Mouse (Mus musculus) frontal cortex, adult (tissue): Measurements from ENCODE around the gene Tmco4.
A peak's percentile ranks its signal among the peaks of the same experiment; 100 is the strongest.
"Not testable (repeated sequence)": the region's sequence is repeated elsewhere in the genome, so short reads cannot be mapped to it uniquely, and the experiment has no call there.

Source experiments
- ATAC-seq: cut with Nextera tagmentation; 2 replicates; pipeline ENCODE4 v1.9.2; 2017; ENCODE audit warnings: mild to moderate bottlenecking, moderate library complexity, mixed read lengths; ENCODE audit not compliant: low TSS enrichment

The Tmco4 gene

DNA sequence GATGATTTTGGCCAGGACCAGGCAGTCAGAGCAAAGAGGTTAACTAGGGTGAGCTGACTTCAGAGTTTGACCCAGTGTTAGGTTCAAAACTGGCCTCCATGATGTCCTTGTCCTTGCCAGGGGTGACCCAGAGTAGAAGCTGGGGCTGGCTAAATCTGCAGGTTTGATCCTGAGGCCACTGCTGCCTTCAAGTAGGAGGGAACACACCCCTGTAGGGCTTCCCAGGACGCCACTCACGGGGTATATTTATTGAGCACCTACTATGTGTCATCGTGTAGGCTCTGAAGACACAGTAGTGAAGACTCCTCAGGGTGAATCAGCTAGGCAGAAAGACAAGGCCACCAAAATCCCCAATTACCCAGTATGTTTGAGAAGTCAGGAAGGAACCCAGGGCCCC, 1.0 kb downstream of the Tmco4 start:
- ATAC-seq, result no peak

DNA sequence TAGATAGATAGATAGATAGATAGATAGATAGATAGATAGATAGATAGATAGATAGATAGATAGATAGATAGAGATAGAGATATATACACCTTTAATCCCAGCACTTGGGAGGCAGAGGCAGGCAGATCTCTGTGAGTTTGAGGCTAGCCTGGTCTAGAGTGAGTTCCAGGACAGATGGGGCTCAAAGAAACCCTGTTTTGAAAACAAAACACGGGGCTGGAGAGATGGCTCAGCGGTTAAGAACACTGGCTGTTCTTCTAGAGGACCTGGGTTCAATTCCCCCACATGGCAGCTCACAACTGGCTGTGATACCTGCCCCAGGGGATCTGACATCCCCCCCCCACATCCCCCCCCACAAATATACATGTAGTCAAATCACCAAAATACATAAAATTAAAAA, 1.9 kb downstream of the Tmco4 start:
- ATAC-seq, result not testable (repeated sequence)

DNA sequence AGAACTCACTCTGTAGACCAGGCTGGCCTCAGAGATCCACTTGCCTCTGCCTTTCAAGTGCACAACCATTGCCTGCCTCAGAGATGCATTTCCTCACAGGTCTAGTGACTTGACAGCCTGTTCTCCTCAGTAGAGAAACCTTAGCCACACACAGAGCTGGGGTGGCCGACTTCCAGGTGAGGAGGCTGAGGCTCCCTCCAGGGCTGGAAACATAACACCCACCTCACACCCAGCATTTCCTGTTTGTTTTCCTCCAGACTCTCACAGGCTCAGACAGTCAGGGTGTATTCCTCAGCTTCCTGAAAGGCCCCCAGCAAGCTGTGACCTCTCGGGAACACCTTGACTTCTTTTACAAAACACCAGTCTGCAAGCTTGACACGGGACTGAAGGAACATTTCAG, 2.5 kb downstream of the Tmco4 start:
- ATAC-seq, result no peak

DNA sequence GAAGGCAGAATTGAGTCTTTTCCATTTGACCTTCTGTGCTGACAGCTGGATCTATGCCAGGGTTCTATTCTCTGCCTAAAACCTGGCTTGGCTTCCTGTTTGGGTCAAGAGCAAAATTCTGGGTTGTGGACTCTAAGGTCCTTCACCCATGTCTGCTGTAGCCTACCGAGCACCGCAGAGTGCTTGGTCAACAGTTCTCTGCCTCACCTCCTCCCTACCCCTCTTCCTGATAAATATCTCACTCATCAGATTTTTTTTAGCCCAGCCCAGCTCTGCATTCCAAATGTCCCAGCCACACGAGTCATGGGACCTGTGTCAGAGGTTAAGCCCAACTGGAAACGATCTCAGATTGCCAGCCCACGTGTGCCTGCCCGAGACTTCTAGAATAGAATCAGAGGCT, 3.4 kb downstream of the Tmco4 start:
- no peak for ATAC-seq

DNA sequence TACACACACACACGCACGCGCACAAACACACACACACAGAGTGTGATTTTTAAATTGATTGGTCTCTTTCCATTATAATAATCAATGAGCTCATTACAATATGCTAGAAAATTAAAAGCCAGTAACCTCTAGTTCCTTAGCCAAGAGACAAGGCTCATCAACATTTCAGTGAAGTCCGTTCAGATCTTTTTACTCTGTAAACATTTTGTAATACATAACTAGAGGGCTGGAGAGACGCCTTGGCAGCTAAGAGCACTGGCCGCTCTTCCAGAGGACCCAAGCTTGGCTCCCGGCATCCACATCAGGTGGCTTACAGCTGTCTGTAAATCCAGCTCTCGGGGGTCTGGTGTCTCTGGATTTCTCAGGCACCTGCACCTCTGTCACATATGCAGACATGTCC, 7.3 kb downstream of the Tmco4 start:
- ATAC-seq, result no peak

DNA sequence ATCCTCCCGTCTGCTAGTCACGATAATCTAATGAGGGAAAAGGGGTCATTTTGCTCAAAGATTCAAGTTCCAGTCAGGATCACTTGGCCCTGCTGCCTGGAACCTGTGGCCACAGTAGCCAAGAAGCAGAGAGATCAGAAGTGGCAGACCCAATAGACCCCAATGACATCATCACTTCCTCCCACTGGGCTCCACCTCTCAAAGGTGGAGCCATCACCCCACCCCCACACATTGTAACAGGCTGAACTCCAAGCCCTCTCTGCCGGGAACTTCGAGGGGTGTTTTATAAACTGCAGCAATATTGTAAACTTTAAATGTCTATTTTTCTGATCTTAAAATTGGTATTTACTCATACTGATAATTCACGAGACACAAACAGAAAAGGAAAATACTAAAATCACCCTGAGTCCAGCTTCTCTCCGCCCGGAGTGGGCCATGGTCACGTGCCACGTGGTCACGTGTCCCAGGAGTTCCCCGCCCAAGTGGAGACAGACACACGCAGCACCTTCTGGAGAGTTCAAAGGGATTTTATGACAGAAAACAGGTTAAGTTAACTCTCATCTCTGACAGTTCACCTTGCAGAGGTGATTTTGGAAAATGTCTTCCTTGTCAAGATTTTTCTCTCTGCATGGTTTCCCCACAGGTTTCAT, 8.2 kb downstream of the Tmco4 start:
- no peak for ATAC-seq

DNA sequence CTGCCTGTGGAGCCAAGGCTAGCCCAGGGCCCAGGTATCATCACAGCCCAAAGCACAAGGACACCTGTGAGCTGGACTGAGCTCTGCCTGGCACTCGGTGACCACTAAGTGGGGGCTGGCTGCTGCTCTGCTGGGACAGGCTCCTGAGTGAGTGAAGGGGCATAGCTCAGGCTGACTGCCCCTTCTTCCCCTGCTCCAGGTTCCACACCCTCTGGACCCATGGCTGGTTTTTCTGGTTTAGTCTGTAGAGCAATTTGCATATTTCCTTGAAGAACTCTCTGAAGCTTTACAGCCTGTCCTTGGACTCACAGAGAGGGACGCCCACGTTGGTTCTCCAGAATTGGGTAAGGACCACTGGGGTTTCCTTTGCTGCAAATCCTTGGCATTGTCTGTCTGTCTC, 10.7 kb downstream of the Tmco4 start:
- ATAC-seq, result no peak

DNA sequence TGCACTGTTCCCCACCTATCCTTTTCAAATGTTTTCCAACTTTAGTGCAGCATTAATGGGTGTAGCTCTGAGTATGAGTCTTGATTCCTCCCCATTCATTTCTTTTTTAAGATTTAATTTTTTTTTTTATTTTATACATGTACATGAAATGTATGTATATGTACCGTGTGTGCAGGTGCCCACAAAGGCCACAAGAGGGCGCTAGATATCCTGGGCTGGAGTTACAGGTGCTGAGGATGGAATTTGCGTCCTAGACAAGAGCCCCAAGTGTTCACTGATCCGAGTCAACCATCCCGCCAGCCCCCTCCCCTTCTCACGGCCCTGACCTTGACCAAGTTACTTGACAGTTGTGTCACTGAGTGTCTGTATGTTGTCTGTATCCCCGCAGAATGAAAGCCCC, 12.1 kb downstream of the Tmco4 start:
- no peak for ATAC-seq

DNA sequence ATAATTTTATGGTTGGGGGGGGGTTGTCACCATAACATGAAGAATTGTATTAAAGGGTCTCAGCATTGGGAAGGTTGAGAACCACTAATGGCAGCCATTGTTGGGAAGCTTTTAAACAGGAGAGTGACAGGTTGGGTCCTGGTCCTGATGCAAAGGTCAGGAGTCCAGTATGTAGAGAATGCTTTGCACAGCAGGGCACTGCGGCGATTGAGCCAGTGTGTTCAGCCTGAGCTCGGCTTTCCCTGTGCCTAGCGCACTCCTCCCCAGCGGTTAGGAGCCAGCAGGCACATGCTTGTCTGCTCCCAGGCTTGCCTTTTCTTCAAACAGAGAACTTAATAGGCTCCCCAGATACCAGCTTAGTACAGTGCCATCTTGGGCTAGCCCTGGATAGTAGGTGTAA, 13.6 kb downstream of the Tmco4 start:
- no peak for ATAC-seq

DNA sequence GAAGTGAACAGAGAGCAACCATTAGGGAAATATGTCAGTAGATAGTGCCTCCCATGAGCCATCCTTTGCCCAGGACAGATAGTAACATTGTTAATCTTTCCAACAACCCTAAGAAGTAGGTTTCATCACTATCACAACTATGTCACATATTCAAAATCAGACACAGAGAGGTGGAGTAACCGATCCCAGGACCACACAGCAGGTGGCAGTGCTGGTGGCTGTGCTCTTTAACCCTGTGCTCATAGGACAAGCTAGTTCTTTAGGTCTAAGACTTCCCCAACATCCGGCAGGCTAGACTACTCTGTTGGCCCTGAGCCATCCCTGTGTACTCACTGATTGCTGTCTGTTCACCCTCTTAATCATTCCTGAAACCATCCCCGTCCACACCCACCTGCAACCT, 21.7 kb downstream of the Tmco4 start:
- ATAC-seq, result no peak

DNA sequence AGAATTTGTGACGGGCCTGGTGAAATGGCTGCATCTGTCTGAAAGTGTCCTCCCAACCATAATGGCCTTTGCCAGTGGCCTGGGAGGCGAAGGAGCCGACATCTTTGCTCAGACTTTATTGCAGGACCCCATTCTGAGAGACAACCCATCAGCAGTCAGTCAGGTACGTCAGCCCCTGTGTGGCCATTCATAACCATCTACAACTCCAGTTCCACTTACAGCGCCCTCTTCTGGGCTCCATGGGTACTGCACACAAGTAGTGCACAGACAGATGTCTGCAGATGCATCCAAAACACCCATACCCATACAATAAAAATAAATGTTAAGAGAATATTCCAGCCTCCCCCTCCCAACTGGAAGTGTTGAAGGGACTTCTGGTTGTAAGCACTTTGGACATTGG, 23.7 kb downstream of the Tmco4 start:
- ATAC-seq, result no peak

DNA sequence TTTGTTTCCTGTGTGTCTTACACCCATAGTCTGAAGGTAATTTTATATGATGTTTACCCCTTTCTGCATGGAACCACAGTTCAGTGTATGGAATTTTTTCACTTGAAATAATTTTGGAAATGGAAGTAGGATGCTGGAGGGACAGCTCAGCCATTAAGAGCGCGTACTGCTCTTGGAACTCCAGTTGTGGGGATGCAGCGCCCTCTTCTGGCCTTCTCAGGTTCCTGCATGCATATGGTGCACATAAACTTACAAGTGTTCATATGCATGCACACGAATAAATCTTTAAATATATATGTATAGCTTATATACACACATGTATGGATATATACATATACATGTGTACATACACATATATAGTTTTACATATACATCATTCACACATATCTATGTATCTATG, 24.4 kb downstream of the Tmco4 start:
- no peak for ATAC-seq

DNA sequence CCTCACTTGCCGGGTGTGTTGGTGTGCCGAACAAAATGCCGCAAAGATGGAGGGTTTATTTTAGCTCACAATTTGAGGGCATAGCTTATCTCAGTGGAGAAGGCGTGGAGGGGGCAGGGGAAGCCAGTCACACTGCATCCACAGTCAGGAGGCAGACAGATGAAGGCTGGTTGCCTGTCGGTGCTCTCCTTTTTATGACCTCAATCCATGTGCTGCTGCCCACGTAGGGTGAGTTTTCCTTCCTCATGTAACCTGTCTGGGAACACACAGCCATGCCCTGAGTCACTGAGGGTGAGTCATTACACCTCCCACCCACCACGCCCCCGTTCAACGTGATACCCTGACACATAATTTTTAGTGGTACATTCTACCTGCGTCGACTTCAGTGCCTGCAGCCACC, 25.9 kb downstream of the Tmco4 start:
- ATAC-seq, result peak; percentile 70; the same call in 1 of the 2 replicates

DNA sequence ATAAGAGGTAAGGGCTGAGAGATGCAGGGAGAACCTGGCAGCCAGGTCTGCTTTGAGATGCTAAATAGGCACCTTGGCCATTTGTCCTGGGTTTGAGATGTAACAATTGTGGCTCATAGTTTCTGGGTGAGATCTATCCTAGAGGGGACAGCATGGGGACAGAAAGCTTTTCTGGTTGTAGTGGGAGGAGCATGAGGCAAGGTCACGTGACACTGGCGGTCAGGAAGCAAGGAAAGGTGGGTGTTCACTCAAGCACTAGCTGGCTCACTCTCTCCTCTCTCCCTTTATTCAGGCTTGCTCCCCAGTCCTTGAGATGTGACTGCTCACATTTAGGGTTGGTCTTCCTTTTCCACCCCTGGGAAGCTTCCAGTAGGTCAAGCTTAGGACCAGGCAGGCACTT, 28.3 kb downstream of the Tmco4 start:
- ATAC-seq, result no peak

DNA sequence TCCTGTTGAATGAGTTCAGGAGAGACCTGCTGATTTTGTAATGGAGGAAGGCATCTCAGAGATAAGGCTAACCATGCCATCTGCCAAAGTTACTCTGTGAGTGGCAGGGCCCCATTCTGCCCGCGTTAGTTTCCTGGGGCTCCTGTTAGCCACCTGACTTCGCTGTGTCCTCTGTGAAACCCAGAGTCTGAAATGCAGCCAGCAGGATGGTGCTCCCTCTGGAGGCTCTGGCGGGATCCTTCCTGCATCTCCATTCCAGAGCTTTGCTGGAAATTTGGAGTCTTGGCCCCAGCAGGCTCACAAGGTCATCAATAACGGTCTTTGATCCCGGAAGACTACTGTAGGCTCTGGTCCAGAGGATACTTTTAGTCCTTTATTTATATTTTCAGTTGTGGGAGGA, 28.7 kb downstream of the Tmco4 start:
- peak; percentile 41; the same call in 1 of the 2 replicates for ATAC-seq

DNA sequence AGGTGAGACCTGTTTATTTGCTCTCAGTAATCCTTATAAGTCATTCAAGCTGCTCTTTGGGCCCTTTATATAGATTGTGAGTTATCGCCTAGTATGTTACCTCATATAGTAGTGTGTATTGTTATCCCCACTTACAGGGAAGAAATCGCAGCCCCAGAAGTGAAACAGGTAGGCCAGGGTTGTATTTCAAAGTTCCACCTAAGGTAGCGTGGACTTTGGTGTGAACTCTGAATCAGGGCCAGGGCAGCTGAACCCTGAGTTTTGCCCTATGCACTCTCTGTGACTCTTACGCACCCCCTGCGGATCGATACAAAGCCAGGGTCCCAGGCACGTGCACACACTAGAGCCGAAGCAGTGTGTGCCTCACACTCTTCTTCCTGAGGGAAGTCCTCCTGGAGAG, 31.4 kb downstream of the Tmco4 start:
- ATAC-seq, result no peak

DNA sequence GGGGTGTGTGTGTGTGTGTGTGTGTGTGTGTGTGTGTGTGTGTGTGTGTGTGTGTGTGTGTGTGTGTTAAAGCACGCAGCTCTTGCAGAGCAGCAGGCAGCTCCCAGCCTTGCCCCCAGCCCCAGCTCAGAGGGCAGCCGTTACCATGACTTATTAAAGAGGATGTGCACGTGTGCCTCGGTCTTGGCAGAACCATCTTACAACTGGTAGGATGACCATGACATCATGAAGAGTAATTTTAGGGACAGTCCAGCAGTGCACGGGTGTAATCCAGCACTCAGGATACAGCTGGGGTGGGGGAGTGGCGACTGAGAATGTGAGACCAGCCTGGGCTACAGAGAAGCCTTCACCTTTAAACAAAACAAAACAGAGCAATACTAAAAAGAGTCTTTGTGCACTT, 32.5 kb downstream of the Tmco4 start:
- ATAC-seq, result no peak

DNA sequence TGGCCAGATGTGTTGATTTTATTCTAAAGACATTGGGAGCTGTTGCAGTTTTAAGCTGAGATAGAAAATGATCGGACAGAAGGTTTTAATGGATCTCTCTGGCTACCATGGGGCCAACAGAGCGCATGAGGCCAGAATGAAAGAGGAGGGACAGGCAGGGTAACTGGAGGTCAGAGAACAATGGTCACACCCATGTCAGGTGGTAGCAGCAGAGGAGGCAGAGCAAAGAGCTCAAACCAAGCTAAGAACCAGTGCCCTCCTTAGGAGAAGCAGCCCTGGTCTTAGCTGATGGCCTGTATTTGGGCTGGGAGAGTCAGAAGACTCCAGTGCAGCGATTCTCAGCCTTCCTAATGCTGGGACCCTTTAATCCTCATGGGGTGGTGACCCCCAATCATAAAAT, 34.7 kb downstream of the Tmco4 start:
- no peak for ATAC-seq

DNA sequence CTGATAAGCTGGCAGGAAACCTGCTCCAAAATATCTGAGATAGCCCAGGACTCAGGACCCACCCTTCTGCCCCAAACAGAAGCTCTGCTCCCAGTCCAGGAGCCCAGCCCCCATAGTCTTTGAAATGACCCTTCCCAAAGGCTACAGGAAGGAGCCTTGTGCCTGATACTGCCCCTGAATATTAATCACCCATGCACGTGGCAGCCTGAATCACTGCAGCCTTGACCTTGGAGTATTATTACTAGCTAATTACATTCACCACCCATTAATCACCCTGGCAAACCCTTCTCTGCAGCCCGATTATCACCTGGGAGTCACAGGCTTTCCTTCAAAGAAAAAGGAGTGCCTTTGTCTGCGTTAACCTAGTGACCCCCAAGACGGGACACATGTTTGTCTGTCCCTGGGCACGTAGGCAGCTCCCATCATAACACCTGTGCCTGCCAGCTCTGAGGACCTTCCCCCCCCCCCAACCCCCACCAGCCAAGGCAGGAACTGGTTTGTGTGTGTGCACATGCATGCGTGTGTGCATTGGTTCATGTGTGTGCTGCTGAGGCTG, 35.4 kb downstream of the Tmco4 start:
- no peak for ATAC-seq

DNA sequence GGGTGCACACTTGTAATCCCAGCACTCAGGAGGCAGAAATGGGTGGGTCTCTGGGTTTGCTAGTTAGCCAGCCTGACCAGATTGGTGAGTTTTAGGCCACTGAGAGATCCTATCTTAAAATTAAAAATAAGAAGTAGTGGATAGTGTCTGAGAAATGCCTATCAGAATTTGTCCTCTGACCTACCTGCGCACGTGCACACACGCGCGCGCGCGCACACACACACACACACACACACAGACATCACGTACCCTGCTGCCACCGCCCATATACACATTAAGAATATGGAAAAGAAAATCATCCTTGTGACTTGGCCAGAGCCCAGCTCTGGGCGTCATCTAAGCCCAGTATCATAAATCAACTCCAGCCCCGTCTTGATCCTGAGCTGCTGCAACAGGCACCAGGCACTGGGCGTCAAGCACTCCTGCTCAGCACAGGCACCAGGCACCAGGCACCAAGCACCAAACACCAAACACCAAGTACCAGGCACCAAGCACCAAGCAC, 38.6 kb downstream of the Tmco4 start:
- ATAC-seq, result no peak

DNA sequence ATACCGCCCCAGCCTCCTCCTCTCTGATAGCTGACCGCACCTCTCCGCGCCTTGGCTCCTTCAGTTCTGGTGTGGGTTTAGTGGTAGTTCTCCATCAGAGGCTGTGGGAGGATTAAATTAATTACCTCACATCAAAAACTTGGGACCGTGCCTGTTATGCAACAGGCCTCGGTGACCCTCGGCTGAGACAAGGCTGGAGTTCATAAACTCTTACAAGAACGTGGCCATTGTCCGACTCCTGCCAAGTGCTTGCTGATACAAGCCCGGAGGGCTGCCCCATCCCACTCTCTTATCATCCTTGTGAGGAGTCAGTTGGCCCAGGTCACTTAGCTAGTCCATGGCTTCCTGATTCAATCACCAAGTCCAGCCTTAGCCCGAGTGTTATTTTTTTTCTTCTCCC, 40.6 kb downstream of the Tmco4 start:
- ATAC-seq, result no peak

DNA sequence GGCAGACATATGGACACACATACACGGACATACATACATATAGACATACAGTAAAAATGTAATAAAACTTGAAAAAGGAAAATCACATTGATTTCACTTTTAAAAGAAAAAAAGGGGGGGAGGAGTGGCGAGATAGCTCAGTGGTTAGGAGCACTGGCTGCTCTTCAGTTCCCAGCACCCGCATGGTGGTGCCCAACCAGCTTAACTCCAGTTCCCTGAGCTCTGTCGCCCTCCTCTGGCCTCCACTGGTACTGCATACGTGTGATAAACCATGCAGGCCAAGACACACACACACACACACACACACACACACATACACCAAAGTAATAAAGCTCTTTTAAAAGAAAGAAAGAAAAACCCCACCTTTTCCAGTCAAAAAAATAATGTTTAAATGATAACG, 42.1 kb downstream of the Tmco4 start:
- ATAC-seq, result no peak

DNA sequence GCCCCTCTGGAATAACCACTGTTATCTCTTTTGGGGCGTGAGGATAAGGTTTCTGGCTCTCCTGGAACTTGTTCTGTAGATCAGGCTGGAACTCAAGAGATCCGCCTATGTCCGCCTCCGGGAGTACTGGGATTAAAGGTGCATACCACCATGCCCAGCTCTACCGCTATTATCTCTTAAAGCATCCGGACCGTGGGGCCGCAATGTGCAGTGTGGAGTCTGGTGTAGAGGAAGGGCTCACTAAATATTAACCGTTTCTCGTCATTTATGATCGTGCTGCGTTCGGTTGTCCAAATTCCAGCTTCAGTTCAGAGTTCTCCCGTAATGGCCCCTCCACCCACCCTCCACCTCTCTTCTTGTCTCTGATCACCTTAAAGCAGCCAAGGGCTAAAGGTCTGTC, 45.7 kb downstream of the Tmco4 start:
- no peak for ATAC-seq

DNA sequence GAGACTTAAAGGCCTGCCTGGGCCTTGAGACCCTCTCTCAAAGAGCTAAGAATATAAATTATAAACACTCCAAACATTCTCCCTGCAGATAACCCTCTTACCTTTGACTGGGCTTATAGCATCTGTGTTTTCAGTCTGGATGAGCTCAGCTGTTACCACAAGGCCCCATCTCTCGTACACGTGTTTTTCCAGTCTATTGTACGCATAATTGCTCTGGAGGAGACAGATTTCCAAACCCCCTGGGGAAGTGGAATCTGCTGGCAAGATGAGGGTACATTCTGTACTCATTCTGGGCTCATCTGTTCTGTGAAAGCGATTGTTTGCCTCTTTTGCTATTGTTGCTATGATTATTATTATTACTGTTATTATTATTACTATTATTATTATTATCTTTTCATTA, 46.3 kb downstream of the Tmco4 start:
- ATAC-seq, result no peak
